Mouse (Mus musculus): ENCODE results near the gene Tmem130. TPM values are rescaled to one million over a fixed set of nuclear protein-coding genes. Genes with fewer than 3 reads are reported as not detected.

Tmem130 gene
- polyA plus RNA-seq (2014; fragmentation: Nextera tagmentation; extraction: Ambion mirVana) = 3.0 and 4.2 TPM in 2 replicates

GRCm38 (mm10) chr5:144761161-144761868, at the start of gene Tmem130:
Gene Tmem130 (minus strand): TSS chr5:144761818.
- peak; percentile 30 for DNase-seq (ENCODE audit: low spot score)
- Histone ChIP-seq H3K4me2 (ENCODE audit: low read depth, low read length) (peak within 1 kb of the TSS; percentile 51), H3K4me1 (ENCODE audit: control insufficient read depth, insufficient read depth, low read length) (no peaks in the 10 kb centered on the region; the same call in 1 of the 2 replicates), H3K9ac (replicated peaks; ENCODE audit: low read length) (peak within 1 kb of the TSS; percentile 25; the same call in 1 of the 2 replicates), H3K36me3 (replicated peaks; ENCODE audit: control insufficient read depth, insufficient read depth, low read depth, low read length) (no peaks in the 10 kb centered on the region), H3K27me3 (ENCODE audit: control insufficient read depth, insufficient read depth, low read length) (peaks cover 13% of the 10 kb centered on the region), H3K27ac (replicated peaks; ENCODE audit: low read depth, low read length) (no peak within 1 kb of the TSS), H3K4me3 (ENCODE audit: low read depth, low read length) (peak within 1 kb of the TSS; percentile 28), H3K9me3 (replicated peaks; ENCODE audit: control insufficient read depth, low read length) (no peaks in the 10 kb centered on the region)
- peak; percentile 45; the same call in 1 of the 2 replicates for ATAC-seq (replicated peaks; ENCODE audit: insufficient number of reproducible peaks, low FRiP score, low TSS enrichment, low read depth)
- WGBS = under 1% methylated on average over 37 of the region's 38 CpGs

- Histone ChIP-seq H3K9me3 (replicated peaks; ENCODE audit: control insufficient read depth, low read length) (no peaks in the 10 kb centered on the region), H3K9ac (replicated peaks; ENCODE audit: low read length) (no peak overlapping the region), H3K4me3 (ENCODE audit: low read depth, low read length) (no peak overlapping the region), H3K4me1 (ENCODE audit: control insufficient read depth, insufficient read depth, low read length) (no peaks in the 10 kb centered on the region), H3K36me3 (replicated peaks; ENCODE audit: control insufficient read depth, insufficient read depth, low read depth, low read length) (peaks cover 36% of the 10 kb centered on the region), H3K4me2 (ENCODE audit: low read depth, low read length) (no peak overlapping the region), H3K27me3 (ENCODE audit: control insufficient read depth, insufficient read depth, low read length) (no peaks in the 10 kb centered on the region), H3K27ac (replicated peaks; ENCODE audit: low read depth, low read length) (no peak overlapping the region)
- WGBS = 93% methylated on average over 10 of the region's 10 CpGs
- no peak for DNase-seq (ENCODE audit: low spot score)
- ATAC-seq (replicated peaks; ENCODE audit: insufficient number of reproducible peaks, low FRiP score, low TSS enrichment, low read depth) = no peak
Measured at GRCm38 (mm10) chr5:144806931-144807330, 45.3 kb upstream of the Tmem130 start.

- Histone ChIP-seq H3K4me3 (ENCODE audit: low read depth, low read length) (no peak overlapping the region), H3K9me3 (replicated peaks; ENCODE audit: control insufficient read depth, low read length) (no peaks in the 10 kb centered on the region), H3K27ac (replicated peaks; ENCODE audit: low read depth, low read length) (no peak overlapping the region), H3K27me3 (ENCODE audit: control insufficient read depth, insufficient read depth, low read length) (no peaks in the 10 kb centered on the region), H3K4me1 (ENCODE audit: control insufficient read depth, insufficient read depth, low read length) (no peaks in the 10 kb centered on the region), H3K4me2 (ENCODE audit: low read depth, low read length) (no peak overlapping the region), H3K9ac (replicated peaks; ENCODE audit: low read length) (no peak overlapping the region), H3K36me3 (replicated peaks; ENCODE audit: control insufficient read depth, insufficient read depth, low read depth, low read length) (peaks cover 29% of the 10 kb centered on the region)
- 89% methylated on average over 7 of the region's 7 CpGs for WGBS
- ATAC-seq (replicated peaks; ENCODE audit: insufficient number of reproducible peaks, low FRiP score, low TSS enrichment, low read depth) = no peak
- no peak for DNase-seq (ENCODE audit: low spot score)
Measured at GRCm38 (mm10) chr5:144804181-144804580, 42.6 kb upstream of the Tmem130 start.

GRCm38 (mm10) chr5:144803066-144803465, 41.4 kb upstream of the Tmem130 start:
- H3K4me2 ChIP-seq (ENCODE audit: low read depth, low read length) = no peak overlapping the region
- ATAC-seq (replicated peaks; ENCODE audit: insufficient number of reproducible peaks, low FRiP score, low TSS enrichment, low read depth) (no peak), DNase-seq (ENCODE audit: low spot score) (no peak)
- no peak overlapping the region for H3K27ac ChIP-seq (replicated peaks; ENCODE audit: low read depth, low read length)
- H3K4me1 ChIP-seq (ENCODE audit: control insufficient read depth, insufficient read depth, low read length) = no peaks in the 10 kb centered on the region
- 94% methylated on average over 8 of the region's 8 CpGs for WGBS
- no peaks in the 10 kb centered on the region for H3K9me3 ChIP-seq (replicated peaks; ENCODE audit: control insufficient read depth, low read length)
- no peak overlapping the region for H3K4me3 ChIP-seq (ENCODE audit: low read depth, low read length)
- no peak overlapping the region for H3K9ac ChIP-seq (replicated peaks; ENCODE audit: low read length)
- H3K27me3 ChIP-seq (ENCODE audit: control insufficient read depth, insufficient read depth, low read length) = no peaks in the 10 kb centered on the region
- peaks cover 22% of the 10 kb centered on the region for H3K36me3 ChIP-seq (replicated peaks; ENCODE audit: control insufficient read depth, insufficient read depth, low read depth, low read length)

- no peak for DNase-seq (ENCODE audit: low spot score)
- Histone ChIP-seq H3K4me2 (ENCODE audit: low read depth, low read length) (no peak overlapping the region), H3K9me3 (replicated peaks; ENCODE audit: control insufficient read depth, low read length) (no peaks in the 10 kb centered on the region), H3K27me3 (ENCODE audit: control insufficient read depth, insufficient read depth, low read length) (no peaks in the 10 kb centered on the region), H3K9ac (replicated peaks; ENCODE audit: low read length) (no peak overlapping the region), H3K27ac (replicated peaks; ENCODE audit: low read depth, low read length) (no peak overlapping the region), H3K4me3 (ENCODE audit: low read depth, low read length) (no peak overlapping the region), H3K36me3 (replicated peaks; ENCODE audit: control insufficient read depth, insufficient read depth, low read depth, low read length) (peaks cover 18% of the 10 kb centered on the region), H3K4me1 (ENCODE audit: control insufficient read depth, insufficient read depth, low read length) (no peaks in the 10 kb centered on the region)
- ATAC-seq (replicated peaks; ENCODE audit: insufficient number of reproducible peaks, low FRiP score, low TSS enrichment, low read depth) = no peak
- WGBS = 91% methylated on average over 7 of the region's 7 CpGs
Measured at GRCm38 (mm10) chr5:144797116-144797515, 35.5 kb upstream of the Tmem130 start.

GRCm38 (mm10) chr5:144794687-144795086, 33.1 kb upstream of the Tmem130 start:
- no peaks in the 10 kb centered on the region for H3K4me1 ChIP-seq (ENCODE audit: control insufficient read depth, insufficient read depth, low read length)
- ATAC-seq (replicated peaks; ENCODE audit: insufficient number of reproducible peaks, low FRiP score, low TSS enrichment, low read depth) = no peak; the same call in 1 of the 2 replicates
- peak; percentile 47 for DNase-seq (ENCODE audit: low spot score)
- no peak overlapping the region for H3K27ac ChIP-seq (replicated peaks; ENCODE audit: low read depth, low read length)
- no peak overlapping the region for H3K4me2 ChIP-seq (ENCODE audit: low read depth, low read length)
- no peaks in the 10 kb centered on the region for H3K27me3 ChIP-seq (ENCODE audit: control insufficient read depth, insufficient read depth, low read length)
- H3K9ac ChIP-seq (replicated peaks; ENCODE audit: low read length) = no peak overlapping the region
- WGBS = 82% methylated on average over 6 of the region's 6 CpGs
- H3K4me3 ChIP-seq (ENCODE audit: low read depth, low read length) = no peak overlapping the region
- H3K9me3 ChIP-seq (replicated peaks; ENCODE audit: control insufficient read depth, low read length) = no peaks in the 10 kb centered on the region
- H3K36me3 ChIP-seq (replicated peaks; ENCODE audit: control insufficient read depth, insufficient read depth, low read depth, low read length) = peaks cover 27% of the 10 kb centered on the region

GRCm38 (mm10) chr5:144793374-144793773, 31.8 kb upstream of the Tmem130 start:
- no peaks in the 10 kb centered on the region for H3K27me3 ChIP-seq (ENCODE audit: control insufficient read depth, insufficient read depth, low read length)
- DNase-seq (ENCODE audit: low spot score) (no peak), ATAC-seq (replicated peaks; ENCODE audit: insufficient number of reproducible peaks, low FRiP score, low TSS enrichment, low read depth) (no peak)
- no peaks in the 10 kb centered on the region for H3K4me1 ChIP-seq (ENCODE audit: control insufficient read depth, insufficient read depth, low read length)
- no peak overlapping the region for H3K4me3 ChIP-seq (ENCODE audit: low read depth, low read length)
- no peak overlapping the region for H3K4me2 ChIP-seq (ENCODE audit: low read depth, low read length)
- H3K36me3 ChIP-seq (replicated peaks; ENCODE audit: control insufficient read depth, insufficient read depth, low read depth, low read length) = peaks cover 38% of the 10 kb centered on the region
- H3K9ac ChIP-seq (replicated peaks; ENCODE audit: low read length) = no peak overlapping the region
- H3K27ac ChIP-seq (replicated peaks; ENCODE audit: low read depth, low read length) = no peak overlapping the region
- H3K9me3 ChIP-seq (replicated peaks; ENCODE audit: control insufficient read depth, low read length) = no peaks in the 10 kb centered on the region
- 85% methylated on average over 5 of the region's 5 CpGs for WGBS

GRCm38 (mm10) chr5:144786464-144786863, 24.8 kb upstream of the Tmem130 start:
- H3K4me1 ChIP-seq (ENCODE audit: control insufficient read depth, insufficient read depth, low read length) = no peaks in the 10 kb centered on the region
- no peak for DNase-seq (ENCODE audit: low spot score)
- H3K27me3 ChIP-seq (ENCODE audit: control insufficient read depth, insufficient read depth, low read length) = no peaks in the 10 kb centered on the region

More at GRCm38 (mm10) chr5:144786464-144786863, 24.8 kb upstream of the Tmem130 start:
- WGBS = 96% methylated on average over 18 of the region's 18 CpGs
- no peak for ATAC-seq (replicated peaks; ENCODE audit: insufficient number of reproducible peaks, low FRiP score, low TSS enrichment, low read depth)
- Histone ChIP-seq H3K27ac (replicated peaks; ENCODE audit: low read depth, low read length) (no peak overlapping the region), H3K9me3 (replicated peaks; ENCODE audit: control insufficient read depth, low read length) (no peaks in the 10 kb centered on the region), H3K4me3 (ENCODE audit: low read depth, low read length) (no peak overlapping the region), H3K36me3 (replicated peaks; ENCODE audit: control insufficient read depth, insufficient read depth, low read depth, low read length) (peaks cover 45% of the 10 kb centered on the region), H3K9ac (replicated peaks; ENCODE audit: low read length) (no peak overlapping the region), H3K4me2 (ENCODE audit: low read depth, low read length) (no peak overlapping the region)

Measured in embryonic facial prominence, embryonic 11.5 days (tissue).